Mouse (Mus musculus) embryonic fibroblast, embryonic 13.5 days (primary cell): ENCODE results near the gene Sspn. TPM values are rescaled to one million over a fixed set of nuclear protein-coding genes. Genes with fewer than 3 reads are reported as not detected.

Experiments
- H3K27ac ChIP-seq: 2 replicates; pipeline ENCODE4 v1.5.1; 2012; ENCODE audit warnings: low read length, control low read depth, inconsistent platforms; ENCODE audit not compliant: insufficient read depth
- H3K4me1 ChIP-seq: 2 replicates; pipeline ENCODE4 v1.6.1; 2011; ENCODE audit warnings: low read length; ENCODE audit not compliant: control insufficient read depth, insufficient read depth
- H3K4me3 ChIP-seq: 2 replicates; pipeline ENCODE4 v1.5.1; 2011; ENCODE audit warnings: mild to moderate bottlenecking, control low read depth, low read length; ENCODE audit not compliant: insufficient read depth
- CTCF ChIP-seq: IDR thresholded peaks from 2 replicates; pipeline ENCODE4 v1.5.1; 2011; ENCODE audit warnings: mild to moderate bottlenecking, control low read depth, low read length, moderate library complexity, borderline replicate concordance; ENCODE audit not compliant: insufficient read depth
- POLR2A ChIP-seq: IDR thresholded peaks from 2 replicates; pipeline ENCODE4 v1.6.1; 2011; ENCODE audit warnings: low read depth, mild to moderate bottlenecking, control low read depth, low read length, moderate library complexity
- polyA plus RNA-seq: library from polyadenylated mRNA; stranded (reverse); fragments of >200 nt; gene quantifications from 2 replicates; pipeline ENCODE4 v1.2.4, GENCODE M21; 2011; ENCODE audit warnings: low read depth; ENCODE audit not compliant: missing spikeins, insufficient read length

Gene Sspn
- polyA plus RNA-seq, 1 experiment: 25.0 TPM

DNA sequence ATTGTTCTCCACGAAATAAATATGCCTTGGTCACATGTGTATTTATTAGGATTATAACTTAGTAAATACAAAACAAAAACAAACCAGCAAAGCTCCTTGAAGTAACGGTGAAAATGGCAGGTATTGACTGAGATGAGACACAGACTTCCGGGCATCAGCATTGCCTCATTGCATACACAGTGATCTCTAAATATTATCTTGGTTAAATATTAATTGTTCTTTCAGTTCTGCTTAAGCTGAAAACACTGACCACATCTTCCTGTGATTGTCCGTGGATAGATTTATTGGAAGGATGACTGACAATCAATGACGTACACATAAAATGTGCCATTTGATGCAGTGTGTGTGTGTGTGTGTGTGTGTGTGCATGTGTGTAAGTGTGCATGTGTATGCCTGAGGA lies 13.2 kb upstream of the Sspn start:
- TF ChIP-seq POLR2A (no peak), CTCF (no peak)
- Histone ChIP-seq H3K4me3 (no peak overlapping the region), H3K27ac (no peak overlapping the region), H3K4me1 (peaks cover 13% of the 10 kb centered on the region)

DNA sequence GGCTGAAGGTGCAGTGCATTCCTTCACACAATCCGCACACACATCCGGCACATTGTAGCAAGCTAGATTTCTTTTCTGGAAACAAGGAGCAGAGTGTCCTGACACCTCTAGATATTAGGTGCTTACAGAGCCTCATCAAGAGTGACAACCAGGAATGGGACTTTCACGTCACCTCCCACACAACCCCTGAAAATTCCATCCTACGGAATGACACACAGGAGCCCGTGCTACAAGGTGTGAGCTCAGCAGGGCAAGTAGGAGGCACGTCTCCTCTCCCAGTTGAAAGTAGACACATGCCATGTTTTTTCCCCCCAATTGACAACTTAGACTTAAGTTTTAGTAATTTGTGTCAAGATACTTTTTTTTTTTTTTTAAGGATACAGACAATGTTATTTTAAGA lies 7.8 kb upstream of the Sspn start:
- Histone ChIP-seq H3K4me3 (no peak overlapping the region), H3K4me1 (no peaks in the 10 kb centered on the region), H3K27ac (no peak overlapping the region)
- TF ChIP-seq CTCF (no peak), POLR2A (no peak)

DNA sequence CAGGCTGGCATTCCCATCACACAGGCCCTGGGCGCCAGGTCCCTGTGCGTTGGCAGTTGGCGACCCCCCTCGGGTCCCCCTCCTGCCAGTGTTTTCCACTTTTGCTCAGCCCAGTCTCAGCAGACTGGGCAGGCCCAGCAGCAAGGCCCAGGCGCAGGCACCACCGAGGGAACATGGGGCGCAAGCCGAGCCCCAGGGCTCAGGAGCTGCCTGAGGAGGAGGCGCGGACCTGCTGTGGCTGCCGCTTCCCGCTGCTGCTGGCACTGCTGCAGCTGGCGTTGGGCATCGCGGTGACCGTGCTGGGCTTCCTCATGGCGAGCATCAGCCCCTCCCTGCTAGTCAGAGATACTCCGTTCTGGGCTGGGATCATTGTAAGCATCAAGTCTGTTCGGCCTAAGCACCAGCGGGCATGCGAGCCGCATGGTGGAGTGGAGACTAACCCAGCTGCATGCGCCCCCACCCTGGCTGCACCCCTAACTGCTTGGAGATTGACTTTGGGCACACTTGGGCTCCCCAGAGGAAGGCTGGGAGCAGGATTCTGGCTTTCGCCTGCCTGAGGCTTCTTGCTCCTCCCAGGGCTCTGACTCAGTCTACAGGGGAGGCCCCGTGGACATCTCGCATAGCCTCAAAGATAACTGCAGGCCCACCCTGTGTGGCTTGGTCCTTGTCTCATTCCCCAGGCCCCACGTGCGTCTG lies 2.7 kb downstream of the Sspn start:
- H3K4me1 ChIP-seq: no peaks in the 10 kb centered on the region
- no peak for TF ChIP-seq CTCF
- TF ChIP-seq POLR2A: peak; percentile 85
- peak overlapping the region; percentile 29 for H3K27ac ChIP-seq
- H3K4me3 ChIP-seq: peak overlapping the region; percentile 28

DNA sequence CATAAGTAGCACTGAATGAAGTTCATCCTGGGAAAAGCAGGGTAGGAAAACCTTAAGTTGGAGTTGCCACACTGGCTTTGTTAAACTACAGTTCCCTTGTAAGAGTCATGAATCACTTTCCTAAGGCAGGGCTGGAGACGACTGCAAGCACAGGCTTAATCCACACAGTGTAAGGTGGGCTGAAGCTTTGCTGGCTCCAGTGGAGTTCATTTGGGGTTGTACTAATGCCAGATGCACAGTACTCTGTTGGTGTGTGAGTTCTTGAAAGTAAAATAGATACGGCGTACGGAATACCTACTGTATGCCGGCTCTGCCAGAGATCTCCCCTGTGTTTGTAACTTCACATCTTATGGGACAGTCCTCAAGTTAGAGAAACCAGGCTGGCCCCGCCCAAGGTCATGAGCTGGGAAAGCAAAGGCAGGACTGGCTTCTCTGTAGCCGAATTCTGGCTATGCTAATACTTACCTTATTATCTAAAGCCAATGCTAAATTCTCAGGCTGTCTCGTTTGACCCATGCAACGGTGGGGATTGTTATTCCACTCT lies 3.3 kb downstream of the Sspn start:
- TF ChIP-seq CTCF: no peak
- TF ChIP-seq POLR2A: no peak; the same call in 1 of the 2 replicates
- peak overlapping the region; percentile 29 for H3K27ac ChIP-seq

DNA sequence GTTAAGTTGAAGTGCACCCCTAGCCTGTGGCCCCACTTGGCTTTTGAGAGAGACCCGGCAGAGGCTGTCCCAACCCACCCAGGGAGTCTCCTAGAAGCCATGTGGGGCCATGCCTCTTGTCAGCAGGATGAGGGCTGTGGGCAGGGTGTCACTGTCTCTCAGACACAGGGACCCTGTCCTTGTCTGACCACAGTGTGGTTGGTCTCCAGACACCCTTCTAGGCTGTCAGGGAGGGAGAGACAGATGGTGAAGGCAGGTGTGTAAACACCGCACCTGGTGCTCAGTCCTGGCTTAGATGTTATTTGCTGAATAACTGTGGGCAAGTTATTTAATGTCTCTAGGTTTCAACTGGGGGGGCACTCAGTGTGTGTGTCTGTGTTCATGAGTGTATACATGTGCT lies 4.5 kb downstream of the Sspn start:
- H3K4me3 ChIP-seq: no peak overlapping the region
- TF ChIP-seq CTCF (no peak), POLR2A (no peak)
- H3K27ac ChIP-seq: no peak overlapping the region
- H3K4me1 ChIP-seq: no peaks in the 10 kb centered on the region

More for the DNA sequence above, 3.3 kb downstream of the Sspn start:
- Histone ChIP-seq H3K4me1 (no peaks in the 10 kb centered on the region), H3K4me3 (peak overlapping the region; percentile 28; the same call in 1 of the 2 replicates)

DNA sequence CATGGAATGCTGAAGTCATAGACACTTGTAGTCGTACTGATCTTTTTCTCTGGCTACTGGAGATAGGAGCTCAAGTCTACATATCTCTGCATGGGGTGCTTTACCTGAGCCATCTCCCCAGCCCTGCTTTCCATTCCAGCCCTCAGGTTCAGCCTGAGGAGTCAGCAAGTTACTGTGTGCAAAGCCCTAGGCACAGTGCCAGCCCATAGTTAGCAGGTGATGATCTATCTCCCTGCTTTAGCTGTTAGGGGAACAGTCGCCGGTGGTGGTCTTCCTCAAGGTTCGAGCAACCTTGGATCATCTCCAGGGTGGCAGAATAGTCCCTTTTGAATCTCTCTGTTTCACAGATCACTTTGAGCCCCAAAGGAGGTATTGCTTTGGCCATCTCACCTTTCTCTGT lies 5.1 kb downstream of the Sspn start:
- TF ChIP-seq CTCF: no peak
- no peak for TF ChIP-seq POLR2A
- H3K4me1 ChIP-seq: no peaks in the 10 kb centered on the region
- H3K27ac ChIP-seq: no peak overlapping the region
- no peak overlapping the region for H3K4me3 ChIP-seq

DNA sequence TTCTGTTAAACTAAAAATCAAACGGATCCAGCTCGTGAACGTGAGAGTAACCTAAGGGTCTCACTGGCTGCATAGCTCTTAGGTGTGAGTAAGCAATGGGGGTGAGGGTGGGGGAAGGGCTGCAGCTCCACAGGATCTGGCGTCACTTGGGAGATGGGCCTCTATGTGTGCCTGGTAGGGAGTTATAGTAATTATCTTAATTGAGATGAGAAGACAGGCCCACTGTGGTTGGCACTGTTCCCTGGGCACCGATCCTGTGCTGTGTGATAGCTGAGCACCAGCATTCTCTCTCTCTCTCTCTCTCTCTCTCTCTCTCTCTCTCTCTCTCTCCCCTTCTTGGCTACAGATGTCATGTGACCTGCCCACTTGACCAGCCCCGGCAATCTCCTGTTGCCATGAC lies 9.4 kb downstream of the Sspn start:
- no peaks in the 10 kb centered on the region for H3K4me1 ChIP-seq
- TF ChIP-seq POLR2A (no peak), CTCF (no peak)
- H3K27ac ChIP-seq: no peak overlapping the region
- no peak overlapping the region for H3K4me3 ChIP-seq

DNA sequence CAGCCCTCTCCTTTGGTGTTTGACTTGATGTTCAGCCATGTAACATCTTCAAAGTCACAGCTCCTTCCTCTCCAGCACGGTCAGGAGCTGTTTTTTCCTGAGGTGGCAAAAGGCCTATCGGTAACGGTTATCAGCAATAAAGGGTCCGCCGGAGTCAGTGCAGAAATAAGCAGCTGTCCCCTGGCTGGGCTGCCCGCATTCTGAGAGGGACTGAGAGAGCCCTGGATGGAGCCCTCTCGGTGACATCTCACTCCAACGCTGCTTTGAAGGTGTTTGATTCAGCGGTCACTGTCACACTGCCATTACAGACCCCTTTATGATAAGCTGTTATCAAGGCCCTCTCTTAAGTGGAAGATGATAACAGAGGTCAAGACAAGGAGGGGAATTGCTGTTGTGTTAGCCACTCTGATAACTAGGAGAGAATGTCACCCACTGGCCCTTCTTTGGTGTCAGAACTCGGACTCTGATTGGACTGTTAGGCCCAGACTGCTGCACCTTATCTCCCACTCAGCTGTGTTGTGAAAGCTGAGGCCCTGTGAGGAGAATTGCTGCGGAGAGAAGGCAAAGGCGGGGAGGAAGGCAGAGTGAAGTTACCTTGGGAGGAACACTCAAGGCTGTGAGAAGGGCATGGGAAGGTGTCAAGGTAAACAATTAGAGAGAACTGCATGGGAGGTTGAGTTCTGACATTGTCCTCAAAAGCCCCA lies 11.0 kb downstream of the Sspn start:
- Histone ChIP-seq H3K4me3 (no peak overlapping the region), H3K27ac (no peak overlapping the region)
- TF ChIP-seq CTCF (no peak), POLR2A (no peak)

DNA sequence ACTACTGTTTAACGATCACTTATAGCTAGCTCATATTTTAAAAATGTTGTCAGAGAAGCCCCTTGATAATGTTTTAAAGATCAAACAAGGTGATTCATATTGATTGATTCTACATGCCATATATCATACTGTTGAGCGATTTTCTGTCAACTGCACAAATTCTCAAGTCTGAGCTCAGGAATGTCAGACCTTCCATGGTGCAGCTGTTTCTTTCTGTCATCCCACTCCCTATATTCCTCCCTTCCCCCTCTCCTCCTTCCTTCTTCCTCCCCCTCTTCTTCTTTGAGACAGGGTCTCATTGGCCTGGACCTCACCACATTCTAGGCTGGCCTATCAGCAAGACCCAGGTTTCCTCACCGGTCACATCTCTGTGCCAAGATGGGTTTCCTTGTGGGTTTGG lies 12.0 kb downstream of the Sspn start:
- Histone ChIP-seq H3K27ac (no peak overlapping the region), H3K4me3 (no peak overlapping the region), H3K4me1 (no peaks in the 10 kb centered on the region)
- TF ChIP-seq CTCF (no peak), POLR2A (no peak)

More for the DNA sequence above, 11.0 kb downstream of the Sspn start:
- no peaks in the 10 kb centered on the region for H3K4me1 ChIP-seq
